ENCODE assay signal across 19 mouse cellular contexts in the genomic region with DNA sequence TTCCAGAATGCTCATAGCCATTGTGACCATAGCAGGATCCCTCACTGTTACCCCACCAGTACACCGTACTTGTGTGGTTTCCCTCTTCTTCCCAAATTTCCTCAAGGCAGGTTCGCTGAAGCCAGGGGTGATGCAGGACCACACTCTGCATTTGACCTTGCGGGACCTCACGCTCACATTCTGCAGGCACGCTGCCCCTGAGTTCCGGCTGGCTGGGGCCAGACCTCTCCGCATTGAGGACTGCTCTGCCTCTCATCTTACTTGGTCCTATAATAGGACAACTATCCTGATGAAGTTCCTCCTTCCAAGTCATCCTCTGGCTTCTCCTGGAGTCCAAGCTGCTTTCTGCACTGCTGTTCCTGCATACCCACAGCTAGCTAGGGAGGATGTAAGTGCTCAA. TPM values are rescaled to one million over a fixed set of nuclear protein-coding genes. Genes with fewer than 3 reads are reported as not detected.
DNase-seq lines count a peak whose midpoint lies in the region; ATAC-seq and TF ChIP-seq lines count a peak whose summit lies in the region.
"Had no signal": no experiment of that assay in that cellular context is flagged by ENCODE, and none has a peak within 500 bp of the region (broad histone marks: within the 10 kb centered on the region; RNA-seq: fewer than 3 reads in every experiment).

No protein-coding gene starts in this region.

- no peak overlapping the region for H3K4me3 ChIP-seq in gastrocnemius, adult 2 months
- H3K4me3 ChIP-seq in hindbrain, embryonic 10.5 days = no peak overlapping the region
- H3K4me3 ChIP-seq in hindbrain, postnatal 0 days (ENCODE audit: low read length) = no peak overlapping the region
- H3K4me3 ChIP-seq in lung, postnatal 0 days (ENCODE audit: low read depth, low read length) = no peak overlapping the region
- no peak overlapping the region for H3K4me3 ChIP-seq in myocyte
- H3K4me3 ChIP-seq: layer of hippocampus, adult 2 months; left cerebral cortex, adult 2 months; midbrain, embryonic 13.5 days had no signal

- no peak overlapping the region for H3K9ac ChIP-seq in hindbrain, postnatal 0 days (replicated peaks; ENCODE audit: low read length)
- no peak overlapping the region for H3K9ac ChIP-seq in lung, postnatal 0 days (replicated peaks; ENCODE audit: low read depth)
- H3K9ac ChIP-seq: liver, embryonic 14.5 days; midbrain, embryonic 13.5 days had no signal

- TF ChIP-seq POLR2A in myocyte (IDR thresholded peaks at IDR 0.05; ENCODE audit: insufficient read length, low read depth) = no peak

- no peaks in the 10 kb centered on the region for H3K27me3 ChIP-seq in hindbrain, embryonic 10.5 days (ENCODE audit: insufficient read depth, poor library complexity, severe bottlenecking)
- no peaks in the 10 kb centered on the region for H3K27me3 ChIP-seq in hindbrain, postnatal 0 days (ENCODE audit: insufficient read depth, low read length)
- H3K27me3 ChIP-seq in lung, postnatal 0 days (replicated peaks; ENCODE audit: insufficient read depth, low read length) = no peaks in the 10 kb centered on the region
- H3K27me3 ChIP-seq in myocyte (ENCODE audit: control insufficient read depth, insufficient read depth, insufficient read length) = no peaks in the 10 kb centered on the region
- H3K27me3 ChIP-seq: midbrain, embryonic 13.5 days had no signal

- H3K4me1 ChIP-seq in hindbrain, embryonic 10.5 days (replicated peaks) = peaks cover 54% of the 10 kb centered on the region
- H3K4me1 ChIP-seq in hindbrain, postnatal 0 days (ENCODE audit: insufficient read depth, low read length) = no peaks in the 10 kb centered on the region
- 0 out of 2 replicates have a peak, but pooled peaks cover 6% of the 10 kb centered on the region for H3K4me1 ChIP-seq in lung, postnatal 0 days (ENCODE audit: insufficient read depth, low read depth, low read length)

- no peaks in the 10 kb centered on the region for H3K9me3 ChIP-seq in hindbrain, embryonic 10.5 days
- no peaks in the 10 kb centered on the region for H3K9me3 ChIP-seq in hindbrain, postnatal 0 days (ENCODE audit: low read length)
- H3K9me3 ChIP-seq in lung, postnatal 0 days (ENCODE audit: low read length) = no peaks in the 10 kb centered on the region
- H3K9me3 ChIP-seq: midbrain, embryonic 13.5 days had no signal

- TF ChIP-seq EP300 in lung, postnatal 0 days (IDR thresholded peaks at IDR 0.05) = no peak

- no peak for ATAC-seq in hindbrain, postnatal 0 days
- ATAC-seq in lung, postnatal 0 days = no peak
- ATAC-seq: forebrain, embryonic 14.5 days; midbrain, embryonic 13.5 days had no signal

- intact Hi-C loops in gastrocnemius, adult 2 months (cut with DNase I) = no loop called here
- intact Hi-C loops in gastrocnemius, postnatal 14 days (cut with DNase I; ENCODE audit: low total_unique reads) = no loop called here

- no peaks in the 10 kb centered on the region for H3K79me2 ChIP-seq in myocyte (ENCODE audit: control insufficient read depth, insufficient read depth)

- peak; percentile 61 for DNase-seq in gastrocnemius, adult 2 months
- no peak for DNase-seq in gastrocnemius, postnatal 14 days
- no peak for DNase-seq in hindbrain, embryonic 10.5 days (ENCODE audit: low spot score)
- no peak for DNase-seq in hindbrain, postnatal 0 days (ENCODE audit: low spot score)
- DNase-seq in lung, postnatal 0 days (ENCODE audit: low spot score) = no peak
- DNase-seq in lung, postnatal 10 days = no peak
- DNase-seq in right cerebral cortex, postnatal 10 days (ENCODE audit: low spot score in 2 of 2) = no peak
- DNase-seq: adrenal gland, postnatal 10 days; cerebellum, adult 9-10 months; kidney, adult 11 months; right cerebral cortex, adult 18-20 months; thymus, postnatal 4 days had no signal

- no peak overlapping the region for H3K4me2 ChIP-seq in hindbrain, postnatal 0 days (ENCODE audit: low read depth, low read length)
- no peak overlapping the region for H3K4me2 ChIP-seq in lung, postnatal 0 days (replicated peaks; ENCODE audit: low read depth, low read length)
- H3K4me2 ChIP-seq in myocyte (ENCODE audit: low read depth) = no peak overlapping the region
- H3K4me2 ChIP-seq: midbrain, embryonic 13.5 days had no signal

- no peak overlapping the region for H3ac ChIP-seq in myocyte (ENCODE audit: control insufficient read depth, insufficient read length)

- 75% methylated on average over 7 of the region's 7 CpGs for WGBS in hindbrain, embryonic 10.5 days
- WGBS in hindbrain, postnatal 0 days = 81% methylated on average over 7 of the region's 7 CpGs
- 89% methylated on average over 7 of the region's 7 CpGs for WGBS in lung, postnatal 0 days

- peak overlapping the region; percentile 60 for H3K27ac ChIP-seq in gastrocnemius, adult 2 months
- peak overlapping the region; percentile 25 for H3K27ac ChIP-seq in hindbrain, embryonic 10.5 days
- no peak overlapping the region for H3K27ac ChIP-seq in hindbrain, postnatal 0 days
- 0 out of 2 replicates have a peak overlapping the region, but pooled peaks have one; percentile 38 for H3K27ac ChIP-seq in lung, postnatal 0 days (ENCODE audit: low read length)
- H3K27ac ChIP-seq: layer of hippocampus, adult 2 months; left cerebral cortex, adult 2 months; liver, embryonic 14.5 days; macrophage; midbrain, embryonic 13.5 days had no signal

- TF ChIP-seq CTCF in gastrocnemius, adult 2 months (IDR thresholded peaks at IDR 0.05) = no peak
- no peak for TF ChIP-seq CTCF in hindbrain, postnatal 0 days (IDR thresholded peaks at IDR 0.05; ENCODE audit: low read depth)
- TF ChIP-seq CTCF in lung, postnatal 0 days (IDR thresholded peaks at IDR 0.05) = no peak

- H3K36me3 ChIP-seq in hindbrain, embryonic 10.5 days = peaks cover 12% of the 10 kb centered on the region
- H3K36me3 ChIP-seq in hindbrain, postnatal 0 days (ENCODE audit: insufficient read depth, low read length) = no peaks in the 10 kb centered on the region
- H3K36me3 ChIP-seq in lung, postnatal 0 days (ENCODE audit: insufficient read depth, low read length) = no peaks in the 10 kb centered on the region
- no peaks in the 10 kb centered on the region for H3K36me3 ChIP-seq in myocyte (ENCODE audit: control insufficient read depth, insufficient read depth)

TF ChIP-seq in myocyte, 11 proteins besides CTCF, POLR2A, EP300 and RAD21:
- TF ChIP-seq E2F4 (IDR thresholded peaks at IDR 0.05; ENCODE audit: insufficient read depth) (no peak), REST (IDR thresholded peaks at IDR 0.05; ENCODE audit: insufficient read depth, insufficient read length) (no peak), POLR2AphosphoS2 (IDR thresholded peaks at IDR 0.05; ENCODE audit: insufficient read length, low read depth) (peak; percentile 19), SRF (IDR thresholded peaks at IDR 0.05; ENCODE audit: control insufficient read depth, insufficient read length, low read depth) (no peak), USF1 (IDR thresholded peaks at IDR 0.05; ENCODE audit: low read depth) (no peak), MAX (IDR thresholded peaks at IDR 0.05; ENCODE audit: low read depth) (no peak)

RNA-seq across cellular contexts. Expression of a gene that starts 9.8 kb away (rescaled TPM):
- 10 to 100 TPM; 26.5 to 38.8 TPM for total RNA-seq in gastrocnemius, adult 2 months (2021)
- 10 to 100 TPM; 46.8 to 49.3 TPM for total RNA-seq in gastrocnemius, postnatal 14 days (2021)
- polyA plus RNA-seq in hindbrain, embryonic 10.5 days (2016; fragmentation: Nextera tagmentation; extraction: Ambion mirVana) = 28.8 and 35.8 TPM in 2 replicates
- 23.7 and 24.1 TPM in 2 replicates for total RNA-seq in hindbrain, postnatal 0 days (2014; rRNA removed)
- 23.7 and 23.8 TPM in 2 replicates for polyA plus RNA-seq in hindbrain, postnatal 0 days (2015; fragmentation: Nextera tagmentation; extraction: Ambion mirVana)
- 118 and 130 TPM in 2 replicates for polyA plus RNA-seq in lung, postnatal 0 days (2015; fragmentation: Nextera tagmentation; extraction: Ambion mirVana)
- polyA plus RNA-seq in myocyte (2012; fragmentation: generic; extraction: Trizol) = 1.6 TPM

RNA-seq across cellular contexts. Expression of a gene that starts 15.1 kb away (rescaled TPM):
- 1,000 to 10,000 TPM; 1,555 to 1,869 TPM for total RNA-seq in gastrocnemius, adult 2 months (2021)
- 1,000 to 10,000 TPM; 1,800 to 1,917 TPM for total RNA-seq in gastrocnemius, postnatal 14 days (2021)
- 26.9 and 37.6 TPM in 2 replicates for polyA plus RNA-seq in hindbrain, embryonic 10.5 days (2016; fragmentation: Nextera tagmentation; extraction: Ambion mirVana)
- 89.8 and 92.2 TPM in 2 replicates for total RNA-seq in hindbrain, postnatal 0 days (2014; rRNA removed)
- 103 and 106 TPM in 2 replicates for polyA plus RNA-seq in hindbrain, postnatal 0 days (2015; fragmentation: Nextera tagmentation; extraction: Ambion mirVana)
- 31.7 and 36.3 TPM in 2 replicates for polyA plus RNA-seq in lung, postnatal 0 days (2015; fragmentation: Nextera tagmentation; extraction: Ambion mirVana)
- 265 TPM for polyA plus RNA-seq in myocyte (2012; fragmentation: generic; extraction: Trizol)

RNA-seq across cellular contexts. Expression of a gene that starts 37.1 kb away (rescaled TPM):
- total RNA-seq in gastrocnemius, adult 2 months (2021) = 10 to 100 TPM; 46.8 to 56.5 TPM
- 10 to 100 TPM; 42.7 to 51.0 TPM for total RNA-seq in gastrocnemius, postnatal 14 days (2021)
- polyA plus RNA-seq in hindbrain, embryonic 10.5 days (2016; fragmentation: Nextera tagmentation; extraction: Ambion mirVana) = 12.7 and 14.1 TPM in 2 replicates
- total RNA-seq in hindbrain, postnatal 0 days (2014; rRNA removed) = 87.0 and 114 TPM in 2 replicates
- 39.5 and 40.9 TPM in 2 replicates for polyA plus RNA-seq in hindbrain, postnatal 0 days (2015; fragmentation: Nextera tagmentation; extraction: Ambion mirVana)
- polyA plus RNA-seq in lung, postnatal 0 days (2015; fragmentation: Nextera tagmentation; extraction: Ambion mirVana) = 13.4 and 14.4 TPM in 2 replicates
- 48.7 TPM for polyA plus RNA-seq in myocyte (2012; fragmentation: generic; extraction: Trizol)

RNA-seq across cellular contexts. Expression of a gene that starts 49.7 kb away (rescaled TPM):
- 10 to 100 TPM in 1 of 2 experiments, 1 to 10 TPM in 1; 8.7 to 21.6 TPM for total RNA-seq in gastrocnemius, adult 2 months (2021)
- 10 to 100 TPM; 25.6 to 26.3 TPM for total RNA-seq in gastrocnemius, postnatal 14 days (2021)
- polyA plus RNA-seq in hindbrain, embryonic 10.5 days (2016; fragmentation: Nextera tagmentation; extraction: Ambion mirVana) = 19.8 and 21.0 TPM in 2 replicates
- total RNA-seq in hindbrain, postnatal 0 days (2014; rRNA removed) = 66.9 and 75.7 TPM in 2 replicates
- polyA plus RNA-seq in hindbrain, postnatal 0 days (2015; fragmentation: Nextera tagmentation; extraction: Ambion mirVana) = 45.6 and 47.5 TPM in 2 replicates
- 32.0 and 38.9 TPM in 2 replicates for polyA plus RNA-seq in lung, postnatal 0 days (2015; fragmentation: Nextera tagmentation; extraction: Ambion mirVana)
- polyA plus RNA-seq in myocyte (2012; fragmentation: generic; extraction: Trizol) = 75.4 TPM
